Mouse (Mus musculus) erythroblast, embryonic 14.5 days (primary cell): Measurements from ENCODE around the gene Ccdc144b.

Source experiments
- GATA1 ChIP-seq: IDR thresholded peaks from 2 replicates; pipeline ENCODE4 v1.6.1; 2012; ENCODE audit warnings: low read length, inconsistent platforms, mixed read lengths
- TAL1 ChIP-seq: IDR thresholded peaks from 3 replicates; pipeline ENCODE4 v1.6.1; 2012; ENCODE audit warnings: low read length, inconsistent platforms, mixed read lengths

GRCm38 (mm10) chr3:36031740-36032510 lies 21.4 kb downstream of the Ccdc144b start:
- no peak for TF ChIP-seq TAL1
- TF ChIP-seq GATA1, result no peak
